Mouse (Mus musculus): Measurements from ENCODE around the gene Gm26741. TPM values are rescaled to one million over a fixed set of nuclear protein-coding genes. Genes with fewer than 3 reads are reported as not detected.

The Gm26741 gene
- polyA plus RNA-seq, 1 experiment from 2014 or later: not detected

- no peak overlapping the region for H3K9ac ChIP-seq (ENCODE audit: low read depth, low read length)
- H3K27ac ChIP-seq (replicated peaks; ENCODE audit: low read depth, low read length): no peak overlapping the region
- no peaks in the 10 kb centered on the region for H3K9me3 ChIP-seq (ENCODE audit: control insufficient read depth, low read length)
- no peaks in the 10 kb centered on the region for H3K4me1 ChIP-seq (ENCODE audit: control insufficient read depth, insufficient read depth, low read length)
- DNase-seq (ENCODE audit: low spot score) (no peak), ATAC-seq (ENCODE audit: low read depth) (no peak)
- H3K4me2 ChIP-seq (ENCODE audit: low read depth, low read length): no peak overlapping the region
- WGBS: 86% methylated on average over 9 of the region's 9 CpGs
- H3K27me3 ChIP-seq (replicated peaks; ENCODE audit: control insufficient read depth, insufficient read depth, low read length): no peaks in the 10 kb centered on the region
- H3K4me3 ChIP-seq (ENCODE audit: low read depth, low read length): no peak overlapping the region
- peaks cover 4% of the 10 kb centered on the region; the same call in 1 of the 2 replicates for H3K36me3 ChIP-seq (ENCODE audit: control insufficient read depth, insufficient read depth, low read length)
These were observed 2.5 kb downstream of the Gm26741 start for GRCm38 (mm10) chr10:52360862-52361609.

GRCm38 (mm10) chr10:52368376-52368775 lies 9.8 kb downstream of the Gm26741 start:
- Histone ChIP-seq H3K27me3 (replicated peaks; ENCODE audit: control insufficient read depth, insufficient read depth, low read length) (no peaks in the 10 kb centered on the region), H3K27ac (replicated peaks; ENCODE audit: low read depth, low read length) (no peak overlapping the region), H3K4me2 (ENCODE audit: low read depth, low read length) (no peak overlapping the region), H3K9me3 (ENCODE audit: control insufficient read depth, low read length) (no peaks in the 10 kb centered on the region), H3K4me3 (ENCODE audit: low read depth, low read length) (no peak overlapping the region), H3K9ac (ENCODE audit: low read depth, low read length) (no peak overlapping the region), H3K36me3 (ENCODE audit: control insufficient read depth, insufficient read depth, low read length) (no peaks in the 10 kb centered on the region), H3K4me1 (ENCODE audit: control insufficient read depth, insufficient read depth, low read length) (no peaks in the 10 kb centered on the region)
- DNase-seq (ENCODE audit: low spot score) (no peak), ATAC-seq (ENCODE audit: low read depth) (no peak)
- 91% methylated on average over 4 of the region's 4 CpGs for WGBS

- DNase-seq (ENCODE audit: low spot score) (peak; percentile 16), ATAC-seq (ENCODE audit: low read depth) (no peak)
- Histone ChIP-seq H3K36me3 (ENCODE audit: control insufficient read depth, insufficient read depth, low read length) (no peaks in the 10 kb centered on the region), H3K4me3 (ENCODE audit: low read depth, low read length) (no peak overlapping the region), H3K4me2 (ENCODE audit: low read depth, low read length) (no peak overlapping the region), H3K27ac (replicated peaks; ENCODE audit: low read depth, low read length) (no peak overlapping the region), H3K9me3 (ENCODE audit: control insufficient read depth, low read length) (no peaks in the 10 kb centered on the region), H3K9ac (ENCODE audit: low read depth, low read length) (no peak overlapping the region), H3K4me1 (ENCODE audit: control insufficient read depth, insufficient read depth, low read length) (0 out of 2 replicates have a peak, but pooled peaks cover under 1% of the 10 kb centered on the region), H3K27me3 (replicated peaks; ENCODE audit: control insufficient read depth, insufficient read depth, low read length) (no peaks in the 10 kb centered on the region)
- WGBS: 59% methylated on average over 4 of the region's 4 CpGs
These were observed 15.3 kb downstream of the Gm26741 start for GRCm38 (mm10) chr10:52373834-52374233.

- no peak for ATAC-seq (ENCODE audit: low read depth)
- no peak for DNase-seq (ENCODE audit: low spot score)
- Histone ChIP-seq H3K27me3 (replicated peaks; ENCODE audit: control insufficient read depth, insufficient read depth, low read length) (no peaks in the 10 kb centered on the region), H3K4me1 (ENCODE audit: control insufficient read depth, insufficient read depth, low read length) (peaks cover 3% of the 10 kb centered on the region; the same call in 1 of the 2 replicates), H3K9me3 (ENCODE audit: control insufficient read depth, low read length) (no peaks in the 10 kb centered on the region), H3K9ac (ENCODE audit: low read depth, low read length) (no peak overlapping the region), H3K36me3 (ENCODE audit: control insufficient read depth, insufficient read depth, low read length) (no peaks in the 10 kb centered on the region), H3K27ac (replicated peaks; ENCODE audit: low read depth, low read length) (no peak overlapping the region), H3K4me3 (ENCODE audit: low read depth, low read length) (no peak overlapping the region), H3K4me2 (ENCODE audit: low read depth, low read length) (no peak overlapping the region)
These were observed 16.1 kb downstream of the Gm26741 start for GRCm38 (mm10) chr10:52374651-52375050.

GRCm38 (mm10) chr10:52376422-52376821 lies 17.9 kb downstream of the Gm26741 start:
- H3K9ac ChIP-seq (ENCODE audit: low read depth, low read length): no peak overlapping the region
- DNase-seq (ENCODE audit: low spot score) (no peak), ATAC-seq (ENCODE audit: low read depth) (no peak)
- H3K4me2 ChIP-seq (ENCODE audit: low read depth, low read length): no peak overlapping the region
- no peak overlapping the region for H3K27ac ChIP-seq (replicated peaks; ENCODE audit: low read depth, low read length)
- H3K9me3 ChIP-seq (ENCODE audit: control insufficient read depth, low read length): no peaks in the 10 kb centered on the region
- H3K36me3 ChIP-seq (ENCODE audit: control insufficient read depth, insufficient read depth, low read length): no peaks in the 10 kb centered on the region
- H3K4me1 ChIP-seq (ENCODE audit: control insufficient read depth, insufficient read depth, low read length): peaks cover 3% of the 10 kb centered on the region; the same call in 1 of the 2 replicates
- H3K27me3 ChIP-seq (replicated peaks; ENCODE audit: control insufficient read depth, insufficient read depth, low read length): no peaks in the 10 kb centered on the region
- no peak overlapping the region for H3K4me3 ChIP-seq (ENCODE audit: low read depth, low read length)
- 93% methylated on average over 2 of the region's 2 CpGs for WGBS

GRCm38 (mm10) chr10:52377813-52378212 lies 19.2 kb downstream of the Gm26741 start:
- Histone ChIP-seq H3K4me2 (ENCODE audit: low read depth, low read length) (no peak overlapping the region), H3K27me3 (replicated peaks; ENCODE audit: control insufficient read depth, insufficient read depth, low read length) (no peaks in the 10 kb centered on the region), H3K27ac (replicated peaks; ENCODE audit: low read depth, low read length) (no peak overlapping the region), H3K4me3 (ENCODE audit: low read depth, low read length) (no peak overlapping the region), H3K9ac (ENCODE audit: low read depth, low read length) (no peak overlapping the region), H3K4me1 (ENCODE audit: control insufficient read depth, insufficient read depth, low read length) (peaks cover 3% of the 10 kb centered on the region; the same call in 1 of the 2 replicates), H3K36me3 (ENCODE audit: control insufficient read depth, insufficient read depth, low read length) (no peaks in the 10 kb centered on the region), H3K9me3 (ENCODE audit: control insufficient read depth, low read length) (no peaks in the 10 kb centered on the region)
- WGBS: 93% methylated on average over 2 of the region's 2 CpGs
- no peak for DNase-seq (ENCODE audit: low spot score)
- no peak for ATAC-seq (ENCODE audit: low read depth)

GRCm38 (mm10) chr10:52381321-52381801 lies 22.8 kb downstream of the Gm26741 start:
- H3K4me3 ChIP-seq (ENCODE audit: low read depth, low read length): peak overlapping the region; percentile 94
- ATAC-seq (ENCODE audit: low read depth): peak; percentile 31
- peak overlapping the region; percentile 62 for H3K4me2 ChIP-seq (ENCODE audit: low read depth, low read length)
- 0% methylated on average over 19 of the region's 19 CpGs for WGBS
- H3K27me3 ChIP-seq (replicated peaks; ENCODE audit: control insufficient read depth, insufficient read depth, low read length): no peaks in the 10 kb centered on the region
- peaks cover 6% of the 10 kb centered on the region; the same call in 1 of the 2 replicates for H3K4me1 ChIP-seq (ENCODE audit: control insufficient read depth, insufficient read depth, low read length)
- H3K36me3 ChIP-seq (ENCODE audit: control insufficient read depth, insufficient read depth, low read length): no peaks in the 10 kb centered on the region
- DNase-seq (ENCODE audit: low spot score): peak; percentile 31
- H3K9ac ChIP-seq (ENCODE audit: low read depth, low read length): peak overlapping the region; percentile 92
- H3K27ac ChIP-seq (replicated peaks; ENCODE audit: low read depth, low read length): peak overlapping the region; percentile 97
- H3K9me3 ChIP-seq (ENCODE audit: control insufficient read depth, low read length): no peaks in the 10 kb centered on the region

- Histone ChIP-seq H3K27me3 (replicated peaks; ENCODE audit: control insufficient read depth, insufficient read depth, low read length) (no peaks in the 10 kb centered on the region), H3K27ac (replicated peaks; ENCODE audit: low read depth, low read length) (peak within 1 kb of the TSS; percentile 97), H3K9me3 (ENCODE audit: control insufficient read depth, low read length) (no peaks in the 10 kb centered on the region), H3K4me1 (ENCODE audit: control insufficient read depth, insufficient read depth, low read length) (peaks cover 6% of the 10 kb centered on the region; the same call in 1 of the 2 replicates), H3K36me3 (ENCODE audit: control insufficient read depth, insufficient read depth, low read length) (no peaks in the 10 kb centered on the region), H3K9ac (ENCODE audit: low read depth, low read length) (peak within 1 kb of the TSS; percentile 92), H3K4me2 (ENCODE audit: low read depth, low read length) (peak within 1 kb of the TSS; percentile 62), H3K4me3 (ENCODE audit: low read depth, low read length) (peak within 1 kb of the TSS; percentile 94)
- DNase-seq (ENCODE audit: low spot score): peak; percentile 99
- 0% methylated on average over 40 of the region's 71 CpGs for WGBS
- ATAC-seq (ENCODE audit: low read depth): peak; percentile 98
These were observed 23.5 kb downstream of the Gm26741 start, which contains the start of gene Gopc for GRCm38 (mm10) chr10:52381845-52382591. Gopc (minus strand) TSS chr10:52382124.
